Mouse (Mus musculus): ENCODE measurements around the gene Cacnb4. TPM values are rescaled to one million over a fixed set of nuclear protein-coding genes. Genes with fewer than 3 reads are reported as not detected.

The Cacnb4 gene
- polyA plus RNA-seq, 1 experiment from 2014 or later = 1.7 TPM

GRCm38 (mm10) chr2:52435919-52436632, 240.6 kb downstream of the Cacnb4 start:
- DNase-seq (ENCODE audit: low read depth, low spot score) (no peak), ATAC-seq (no peak)
- no peak for TF ChIP-seq CTCF (IDR thresholded peaks at IDR 0.05)
- H3K27me3 ChIP-seq = no peaks in the 10 kb centered on the region
- CTCF ChIA-PET = interaction anchor here (1.2 to 2.1 kb wide), 2 partner anchors 15 to 21 kb away, joined by 4 to 11 read pairs; no protein-coding TSS in a partner anchor
- POLR2A ChIA-PET = interaction anchor here (0.6 to 0.7 kb wide), 2 partner anchors 11 to 253 kb away, joined by 3 to 4 read pairs; partner anchors contain the start of gene Arl5a
- in situ Hi-C loops (cut with MboI; ENCODE audit: low pct_unique_long_range_greater_than_20kb) = no loop called here

GRCm38 (mm10) chr2:52433365-52433764, 243.3 kb downstream of the Cacnb4 start:
- POLR2A ChIA-PET = no interaction called here
- ATAC-seq (no peak), DNase-seq (ENCODE audit: low read depth, low spot score) (no peak)
- TF ChIP-seq CTCF (IDR thresholded peaks at IDR 0.05) = no peak
- CTCF ChIA-PET = interaction anchor here (1.0 to 2.0 kb wide), 2 partner anchors 10 to 11 kb away, joined by 3 to 5 read pairs; no protein-coding TSS in a partner anchor
- in situ Hi-C loops (cut with MboI; ENCODE audit: low pct_unique_long_range_greater_than_20kb) = no loop called here
- H3K27me3 ChIP-seq = no peaks in the 10 kb centered on the region

- DNase-seq (ENCODE audit: low read depth, low spot score) (no peak), ATAC-seq (no peak)
- no peaks in the 10 kb centered on the region for H3K27me3 ChIP-seq
- in situ Hi-C loops (cut with MboI; ENCODE audit: low pct_unique_long_range_greater_than_20kb) = loop anchor here (10.0 kb wide), 1 partner anchor 167 kb away; no protein-coding TSS in a partner anchor
- no peak for TF ChIP-seq CTCF (IDR thresholded peaks at IDR 0.05)
- ChIA-PET POLR2A (no interaction called here), CTCF (interaction anchor here (0.9 to 1.6 kb wide), 3 partner anchors 11 to 83 kb away, joined by 3 read pairs; no protein-coding TSS in a partner anchor)
Observed at GRCm38 (mm10) chr2:52427383-52427782, 249.2 kb downstream of the Cacnb4 start.

GRCm38 (mm10) chr2:52426041-52426440, 250.6 kb downstream of the Cacnb4 start:
- ChIA-PET CTCF (interaction anchor here (1.0 to 1.9 kb wide), 3 partner anchors 9 to 165 kb away, joined by 3 to 7 read pairs (median 3); no protein-coding TSS in a partner anchor), POLR2A (interaction anchor here (0.7 to 1.1 kb wide), 3 partner anchors 12 to 172 kb away, joined by 3 read pairs; no protein-coding TSS in a partner anchor)
- no peaks in the 10 kb centered on the region for H3K27me3 ChIP-seq
- no peak for TF ChIP-seq CTCF (IDR thresholded peaks at IDR 0.05)
- ATAC-seq = no peak
- in situ Hi-C loops (cut with MboI; ENCODE audit: low pct_unique_long_range_greater_than_20kb) = loop anchor here (10.0 kb wide), 1 partner anchor 169 kb away; no protein-coding TSS in a partner anchor
- no peak for DNase-seq (ENCODE audit: low read depth, low spot score)

GRCm38 (mm10) chr2:52425523-52425795, 251.2 kb downstream of the Cacnb4 start:
- no peak for ATAC-seq
- DNase-seq (ENCODE audit: low read depth, low spot score) = no peak

GRCm38 (mm10) chr2:52424747-52425522, 251.7 kb downstream of the Cacnb4 start, which contains the start of gene Arl5a:
Gene Arl5a, minus strand, starts transcription at chr2:52424901.
- ATAC-seq (peak; percentile 84), DNase-seq (ENCODE audit: low read depth, low spot score) (peak; percentile 44)
- POLR2A ChIA-PET = interaction anchor here (0.6 to 0.9 kb wide), 4 partner anchors 12 to 88 kb away, joined by 3 to 4 read pairs (median 4); no protein-coding TSS in a partner anchor
- CTCF ChIA-PET = interaction anchor here (1.0 to 1.9 kb wide), 3 partner anchors 8 to 166 kb away, joined by 3 to 7 read pairs (median 3); no protein-coding TSS in a partner anchor
- in situ Hi-C loops (cut with MboI; ENCODE audit: low pct_unique_long_range_greater_than_20kb) = loop anchor here (10.0 kb wide), 1 partner anchor 170 kb away; no protein-coding TSS in a partner anchor
- TF ChIP-seq CTCF (IDR thresholded peaks at IDR 0.05) = no peak
- no peaks in the 10 kb centered on the region for H3K27me3 ChIP-seq

More at GRCm38 (mm10) chr2:52425523-52425795, 251.2 kb downstream of the Cacnb4 start:
- in situ Hi-C loops (cut with MboI; ENCODE audit: low pct_unique_long_range_greater_than_20kb) = loop anchor here (10.0 kb wide), 1 partner anchor 169 kb away; no protein-coding TSS in a partner anchor
- ChIA-PET CTCF (interaction anchor here (1.0 to 1.9 kb wide), 4 partner anchors 9 to 165 kb away, joined by 3 to 7 read pairs (median 3); no protein-coding TSS in a partner anchor), POLR2A (interaction anchor here (0.7 to 1.1 kb wide), 4 partner anchors 12 to 173 kb away, joined by 3 to 4 read pairs (median 3); no protein-coding TSS in a partner anchor)
- no peaks in the 10 kb centered on the region for H3K27me3 ChIP-seq
- no peak for TF ChIP-seq CTCF (IDR thresholded peaks at IDR 0.05)

- in situ Hi-C loops (cut with MboI; ENCODE audit: low pct_unique_long_range_greater_than_20kb) = loop anchor here (10.0 kb wide), 1 partner anchor 171 kb away; no protein-coding TSS in a partner anchor
- H3K27me3 ChIP-seq = no peaks in the 10 kb centered on the region
- DNase-seq (ENCODE audit: low read depth, low spot score) (no peak), ATAC-seq (peak; percentile 13)
- no peak for TF ChIP-seq CTCF (IDR thresholded peaks at IDR 0.05)
- POLR2A ChIA-PET = interaction anchor here (0.6 to 1.3 kb wide), 5 partner anchors 12 to 166 kb away, joined by 3 to 4 read pairs (median 4); no protein-coding TSS in a partner anchor
- CTCF ChIA-PET = interaction anchor here (1.5 kb wide), 1 partner anchor 18 kb away, joined by 6 read pairs; no protein-coding TSS in a partner anchor
Observed at GRCm38 (mm10) chr2:52424248-52424728, 252.3 kb downstream of the Cacnb4 start.

- ChIA-PET CTCF (interaction anchor here (1.5 kb wide), 1 partner anchor 18 kb away, joined by 6 read pairs; no protein-coding TSS in a partner anchor), POLR2A (interaction anchor here (0.6 to 1.3 kb wide), 3 partner anchors 51 to 167 kb away, joined by 3 to 4 read pairs (median 3); no protein-coding TSS in a partner anchor)
- TF ChIP-seq CTCF (IDR thresholded peaks at IDR 0.05) = no peak
- in situ Hi-C loops (cut with MboI; ENCODE audit: low pct_unique_long_range_greater_than_20kb) = loop anchor here (10.0 kb wide), 1 partner anchor 171 kb away; no protein-coding TSS in a partner anchor
- H3K27me3 ChIP-seq = no peaks in the 10 kb centered on the region
- DNase-seq (ENCODE audit: low read depth, low spot score) (no peak), ATAC-seq (no peak)
Observed at GRCm38 (mm10) chr2:52423611-52424247, 252.9 kb downstream of the Cacnb4 start.
